Mouse (Mus musculus): ENCODE measurements around the gene Serinc4. TPM values are rescaled to one million over a fixed set of nuclear protein-coding genes. Genes with fewer than 3 reads are reported as not detected.

Serinc4 gene
- polyA plus RNA-seq, 1 experiment from 2014 or later = 0.68 TPM

DNA sequence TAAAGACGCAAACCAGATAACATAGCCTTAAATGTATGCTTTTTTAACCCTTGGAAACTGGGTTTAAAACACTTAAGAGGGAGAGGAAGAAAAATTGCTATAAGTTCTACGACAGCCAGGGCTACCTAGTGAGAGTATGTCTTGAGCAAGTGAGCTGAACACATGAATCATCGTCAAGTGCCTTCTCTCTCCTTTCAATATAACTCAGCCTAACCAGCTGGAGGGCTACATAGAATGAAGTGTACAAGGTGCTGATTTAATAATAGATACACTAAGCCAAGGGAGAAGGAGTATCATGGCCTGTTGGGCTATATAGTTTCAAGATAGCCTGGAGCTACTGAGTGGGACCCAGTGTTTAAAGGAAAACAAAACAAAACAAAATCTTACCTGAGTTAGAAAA lies 38.1 kb downstream of the Serinc4 start:
- ChIA-PET POLR2A (no interaction called here), CTCF (interaction anchor here (1.2 to 2.1 kb wide), 2 partner anchors 9 to 13 kb away, joined by 3 to 6 read pairs; no protein-coding TSS in a partner anchor)
- no peak for ATAC-seq
- no peak for DNase-seq (ENCODE audit: low read depth, low spot score)
- in situ Hi-C loops (cut with MboI; ENCODE audit: low pct_unique_long_range_greater_than_20kb) = no loop called here
- no peak for TF ChIP-seq CTCF (IDR thresholded peaks at IDR 0.05)
- H3K27me3 ChIP-seq = no peaks in the 10 kb centered on the region

DNA sequence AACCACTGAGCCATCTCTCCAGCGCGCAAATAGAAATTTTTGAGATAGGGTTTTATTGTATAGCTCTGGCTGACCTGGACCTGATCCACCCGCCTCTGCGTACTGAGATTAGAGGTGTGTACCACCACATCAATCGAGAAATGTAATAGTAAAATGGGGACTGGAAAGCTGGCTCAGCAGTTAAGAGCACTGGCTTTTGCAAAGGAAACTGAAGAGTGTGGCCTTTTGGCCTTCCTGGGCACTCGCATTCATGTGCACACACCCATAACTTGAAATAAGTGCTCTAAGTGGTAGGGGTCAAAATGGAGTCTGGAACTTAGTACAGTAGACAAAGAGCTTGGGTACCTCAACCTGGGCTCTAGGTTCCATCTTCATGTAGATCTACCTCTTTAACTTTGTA lies 40.2 kb downstream of the Serinc4 start:
- in situ Hi-C loops (cut with MboI; ENCODE audit: low pct_unique_long_range_greater_than_20kb) = no loop called here

DNA sequence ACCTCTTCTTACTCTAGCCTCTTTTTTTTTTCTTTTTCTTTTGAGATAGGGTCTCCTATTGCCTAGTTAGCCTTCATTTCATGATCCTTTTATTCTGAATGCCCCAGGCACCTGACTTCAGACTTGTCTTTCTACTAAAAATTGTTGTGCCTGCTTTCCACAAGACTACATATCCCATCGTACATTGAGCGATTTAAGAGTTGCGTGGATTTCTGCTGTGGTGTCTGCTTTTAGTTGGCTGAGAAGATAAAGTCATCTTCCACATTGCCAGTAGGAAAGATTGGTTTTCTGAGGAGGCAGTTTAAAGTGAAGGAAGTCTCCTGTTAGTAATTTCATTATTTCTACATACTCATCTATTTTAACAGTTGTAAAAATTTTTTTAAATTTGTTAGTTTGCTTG lies 41.0 kb downstream of the Serinc4 start:
- CTCF ChIA-PET = interaction anchor here (1.1 to 1.7 kb wide), 2 partner anchors 14 to 19 kb away, joined by 3 to 4 read pairs; no protein-coding TSS in a partner anchor
- no peak for TF ChIP-seq CTCF (IDR thresholded peaks at IDR 0.05)
- in situ Hi-C loops (cut with MboI; ENCODE audit: low pct_unique_long_range_greater_than_20kb) = no loop called here
- POLR2A ChIA-PET = no interaction called here
- no peak for DNase-seq (ENCODE audit: low read depth, low spot score)
- H3K27me3 ChIP-seq = no peaks in the 10 kb centered on the region
- ATAC-seq = no peak

More for the DNA sequence above, 40.2 kb downstream of the Serinc4 start:
- POLR2A ChIA-PET = no interaction called here
- DNase-seq (ENCODE audit: low read depth, low spot score) = no peak
- CTCF ChIA-PET = interaction anchor here (1.1 to 1.7 kb wide), 2 partner anchors 13 to 18 kb away, joined by 3 to 4 read pairs; no protein-coding TSS in a partner anchor
- ATAC-seq = no peak
- no peak for TF ChIP-seq CTCF (IDR thresholded peaks at IDR 0.05)
- no peaks in the 10 kb centered on the region for H3K27me3 ChIP-seq

DNA sequence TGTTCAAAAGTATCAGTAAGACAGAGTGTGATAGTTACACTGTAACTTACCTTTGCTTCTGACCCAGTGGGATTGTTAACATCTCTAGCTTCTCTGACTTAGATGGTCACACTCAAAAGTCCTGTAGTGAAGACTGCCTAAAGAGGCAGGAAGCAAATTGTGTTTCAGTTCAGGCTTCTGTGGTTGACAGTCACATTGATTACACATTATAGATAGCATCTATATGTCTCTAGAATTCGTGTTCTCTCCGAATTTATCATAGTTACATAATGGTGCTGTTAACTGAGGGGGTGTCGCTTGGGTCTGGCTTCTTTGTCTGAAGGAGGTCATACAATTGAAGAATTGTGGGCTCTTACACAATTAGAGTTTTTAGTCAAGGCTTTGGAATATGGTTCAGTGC lies 41.5 kb downstream of the Serinc4 start:
- no peaks in the 10 kb centered on the region for H3K27me3 ChIP-seq
- ATAC-seq = no peak
- TF ChIP-seq CTCF (IDR thresholded peaks at IDR 0.05) = no peak
- ChIA-PET POLR2A (no interaction called here), CTCF (interaction anchor here (0.6 kb wide), 1 partner anchor 8 kb away, joined by 3 read pairs; no protein-coding TSS in a partner anchor)
- in situ Hi-C loops (cut with MboI; ENCODE audit: low pct_unique_long_range_greater_than_20kb) = no loop called here
- DNase-seq (ENCODE audit: low read depth, low spot score) = no peak

DNA sequence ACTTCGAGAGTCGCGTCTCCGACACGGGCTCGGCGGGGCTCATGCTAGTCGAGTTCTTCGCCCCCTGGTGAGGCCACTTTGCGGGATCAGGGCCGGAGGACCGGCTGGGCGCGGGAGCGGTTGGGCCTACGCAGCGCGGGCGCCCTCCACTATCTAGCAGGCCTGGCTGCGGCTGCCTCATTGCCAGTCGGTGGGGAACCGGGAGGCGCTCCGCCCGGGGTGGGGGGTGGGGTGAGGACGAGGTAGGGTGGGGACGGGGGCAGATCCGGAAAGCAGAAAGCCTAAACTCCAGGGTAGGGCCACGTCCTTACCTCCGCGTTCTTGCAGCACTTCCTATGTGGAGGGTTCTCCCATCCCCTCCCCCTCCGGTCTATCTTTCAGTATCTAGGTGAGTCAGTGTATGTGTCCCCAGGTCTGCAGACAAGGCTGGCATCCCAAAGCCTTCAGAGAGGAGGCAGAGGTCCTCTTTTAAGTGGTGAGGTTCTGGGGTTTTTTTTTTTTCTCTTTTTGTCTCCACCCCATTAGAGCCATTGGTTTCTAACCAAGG lies 42.4 kb downstream of the Serinc4 start:
- DNase-seq (ENCODE audit: low read depth, low spot score) (peak; percentile 17), ATAC-seq (peak; percentile 31)
- TF ChIP-seq CTCF (IDR thresholded peaks at IDR 0.05) = no peak
- ChIA-PET POLR2A (interaction anchor here (0.8 kb wide), 1 partner anchor 60 kb away, joined by 5 read pairs; the partner anchor contains the start of gene Mfap1b), CTCF (interaction anchor here (0.6 to 3.0 kb wide), 4 partner anchors 9 to 61 kb away, joined by 3 to 13 read pairs (median 4); no protein-coding TSS in a partner anchor)
- in situ Hi-C loops (cut with MboI; ENCODE audit: low pct_unique_long_range_greater_than_20kb) = no loop called here
- no peaks in the 10 kb centered on the region for H3K27me3 ChIP-seq

DNA sequence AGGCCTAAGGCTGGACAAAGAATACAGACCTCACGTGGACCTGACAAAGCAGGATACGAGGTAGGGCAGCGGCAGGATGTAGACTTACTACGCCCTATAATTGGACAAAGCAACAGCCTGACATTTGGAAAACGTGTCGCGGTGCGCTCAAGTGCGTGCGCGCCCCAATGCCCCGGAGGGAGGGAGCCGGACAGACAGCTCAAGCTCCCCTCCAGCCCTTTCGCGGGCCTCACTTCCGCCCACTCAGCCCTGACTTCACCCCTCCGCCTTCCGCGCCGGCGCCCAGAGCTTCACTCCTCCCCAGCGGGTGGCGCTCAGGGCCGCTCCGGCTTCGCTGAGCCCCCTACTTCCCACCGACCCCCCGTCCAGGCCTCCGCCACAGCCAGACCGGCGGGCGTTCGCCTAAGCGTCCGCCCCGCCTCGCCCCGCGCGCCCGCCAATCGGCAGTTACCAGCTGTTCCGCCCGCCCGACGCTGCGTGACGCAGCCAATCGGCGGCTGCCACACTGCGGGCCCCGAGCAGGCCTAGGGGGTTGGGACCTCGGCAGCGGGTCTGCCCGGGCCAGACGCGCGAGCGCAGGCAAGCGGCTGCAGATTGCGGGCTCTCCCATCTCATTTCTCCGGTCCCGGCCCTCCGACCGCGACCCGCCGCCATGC lies 43.1 kb downstream of the Serinc4 start, which contains the start of the genes Pdia3 and Catsper2:
TSS of gene Pdia3 (plus strand) at position 389 of the 656 bp plus-strand sequence.
TSS of gene Catsper2 (minus strand) at position 406 of the 656 bp plus-strand sequence.
- POLR2A ChIA-PET = interaction anchor here (0.8 kb wide), 1 partner anchor 61 kb away, joined by 5 read pairs; the partner anchor contains the start of gene Mfap1b
- in situ Hi-C loops (cut with MboI; ENCODE audit: low pct_unique_long_range_greater_than_20kb) = no loop called here
- ATAC-seq = peak; percentile 98
- peak; percentile 64 for TF ChIP-seq CTCF (IDR thresholded peaks at IDR 0.05)
- no peaks in the 10 kb centered on the region for H3K27me3 ChIP-seq
- peak; percentile 57 for DNase-seq (ENCODE audit: low read depth, low spot score)
- CTCF ChIA-PET = interaction anchor here (0.7 to 3.0 kb wide), 4 partner anchors 11 to 60 kb away, joined by 3 to 13 read pairs (median 4); no protein-coding TSS in a partner anchor

DNA sequence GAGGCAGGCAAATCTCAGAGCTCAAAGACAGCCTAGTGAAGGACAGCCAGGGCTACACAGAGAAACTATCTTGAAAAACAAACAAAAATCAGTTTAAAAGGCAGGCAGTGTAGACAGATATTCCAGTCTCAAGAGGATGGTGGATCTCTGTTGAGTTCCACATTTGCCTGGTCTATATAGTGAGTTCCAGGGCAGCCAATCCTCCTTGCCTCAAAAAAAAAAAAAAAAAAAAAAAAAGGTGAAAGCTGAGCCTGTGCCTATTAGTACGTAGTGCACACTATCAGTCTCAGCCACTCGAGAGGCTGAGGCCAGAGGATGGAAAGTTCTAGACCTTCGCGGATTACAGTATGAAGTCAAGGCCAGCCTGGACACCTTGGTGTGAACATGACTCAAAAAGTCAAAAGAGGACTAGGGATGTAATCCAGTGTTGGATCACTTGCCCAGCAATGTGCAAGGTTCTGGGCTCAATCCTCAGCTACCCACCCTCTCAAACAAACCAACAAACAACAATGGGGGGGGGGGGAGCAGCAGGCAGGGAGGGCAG lies 43.7 kb downstream of the Serinc4 start:
- H3K27me3 ChIP-seq = no peaks in the 10 kb centered on the region
- ChIA-PET CTCF (interaction anchor here (0.7 to 3.0 kb wide), 4 partner anchors 12 to 60 kb away, joined by 3 to 13 read pairs (median 4); no protein-coding TSS in a partner anchor), POLR2A (interaction anchor here (0.6 to 1.0 kb wide), 2 partner anchors 15 to 61 kb away, joined by 3 to 4 read pairs; partner anchors contain the start of gene Mfap1b)
- in situ Hi-C loops (cut with MboI; ENCODE audit: low pct_unique_long_range_greater_than_20kb) = no loop called here
- no peak for DNase-seq (ENCODE audit: low read depth, low spot score)
- ATAC-seq = peak; percentile 0
- no peak for TF ChIP-seq CTCF (IDR thresholded peaks at IDR 0.05)

DNA sequence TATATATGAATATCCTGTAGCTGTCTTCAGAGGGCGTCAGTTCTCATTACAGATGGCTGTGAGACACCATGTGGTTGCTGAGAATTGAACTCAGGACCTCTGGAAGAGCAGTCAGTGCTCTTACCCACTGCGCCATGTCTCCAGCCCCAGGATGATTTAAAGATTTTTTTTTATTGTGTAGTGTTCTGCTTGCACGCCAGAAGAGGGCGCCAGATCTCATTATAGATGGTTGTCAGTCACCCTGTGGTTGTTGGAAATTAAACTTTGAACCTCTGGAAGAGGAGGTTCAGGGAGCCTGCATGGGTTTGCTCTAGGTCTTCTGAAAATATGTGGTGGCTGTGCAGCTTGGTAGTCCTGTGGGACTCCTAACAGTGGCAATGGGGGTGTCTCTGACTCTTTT lies 48.4 kb downstream of the Serinc4 start:
- peak; percentile 71 for TF ChIP-seq CTCF (IDR thresholded peaks at IDR 0.05)
- in situ Hi-C loops (cut with MboI; ENCODE audit: low pct_unique_long_range_greater_than_20kb) = loop anchor here (5.0 kb wide), 1 partner anchor 69 kb away; no protein-coding TSS in a partner anchor
- no peaks in the 10 kb centered on the region for H3K27me3 ChIP-seq
- ChIA-PET POLR2A (no interaction called here), CTCF (interaction anchor here (0.9 to 1.5 kb wide), 4 partner anchors 9 to 51 kb away, joined by 3 to 4 read pairs (median 4); partner anchors contain the start of gene Ckmt1)
- DNase-seq (ENCODE audit: low read depth, low spot score) (no peak), ATAC-seq (no peak)

DNA sequence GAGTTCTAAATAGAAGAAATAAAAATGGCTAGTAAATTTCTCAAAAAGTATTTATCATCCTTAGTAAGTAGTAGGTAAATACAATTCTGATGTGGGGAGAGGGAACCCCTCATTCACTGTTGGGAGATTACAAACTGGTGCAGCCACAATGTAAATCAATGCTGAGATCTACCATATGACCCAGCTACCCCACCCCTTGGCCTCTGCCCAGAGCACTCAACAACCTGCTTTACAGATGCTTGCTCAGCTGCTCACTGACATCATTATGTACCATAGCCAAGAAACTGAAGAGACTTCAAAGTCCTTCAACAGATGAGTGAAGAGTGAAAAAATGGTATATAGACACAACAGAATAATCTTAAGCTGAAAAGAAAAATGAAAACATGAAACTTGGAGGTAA lies 53.3 kb downstream of the Serinc4 start:
- ATAC-seq (no peak), DNase-seq (ENCODE audit: low read depth, low spot score) (no peak)
- in situ Hi-C loops (cut with MboI; ENCODE audit: low pct_unique_long_range_greater_than_20kb) = loop anchor here (5.0 kb wide), 1 partner anchor 216 kb away; no protein-coding TSS in a partner anchor
- H3K27me3 ChIP-seq = no peaks in the 10 kb centered on the region
- POLR2A ChIA-PET = no interaction called here
- CTCF ChIA-PET = no interaction called here
- TF ChIP-seq CTCF (IDR thresholded peaks at IDR 0.05) = no peak

DNA sequence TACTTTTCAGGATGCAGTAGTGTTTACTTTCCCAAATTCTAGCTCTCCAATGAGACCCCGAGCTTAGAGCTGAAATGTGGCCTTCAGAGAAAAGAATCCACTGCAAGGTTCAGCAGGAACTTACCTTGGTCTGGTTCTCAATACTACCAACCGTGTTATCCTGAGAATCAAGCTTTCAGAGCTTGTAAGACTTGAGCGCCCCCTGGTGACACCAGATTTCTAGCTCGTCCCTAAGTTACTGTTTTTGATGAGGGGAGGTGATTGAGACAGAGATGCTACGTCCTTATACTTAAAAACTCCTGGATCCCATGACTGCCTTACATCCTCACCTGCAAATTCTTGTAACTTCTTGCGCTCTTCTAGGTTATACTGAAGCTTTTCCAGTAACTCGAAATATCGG lies 60.0 kb downstream of the Serinc4 start:
- in situ Hi-C loops (cut with MboI; ENCODE audit: low pct_unique_long_range_greater_than_20kb) = no loop called here
- H3K27me3 ChIP-seq = no peaks in the 10 kb centered on the region
- CTCF ChIA-PET = interaction anchor here (0.7 to 2.3 kb wide), 9 partner anchors 11 to 50 kb away, joined by 3 to 13 read pairs (median 4); partner anchors contain the start of genes Catsper2 and Pdia3
- no peak for DNase-seq (ENCODE audit: low read depth, low spot score)
- POLR2A ChIA-PET = no interaction called here
- TF ChIP-seq CTCF (IDR thresholded peaks at IDR 0.05) = peak; percentile 71
- no peak for ATAC-seq

Other genes with a start within 250 kb of the Serinc4 start
- gene Trp53bp1, start 185.4 kb downstream of the Serinc4 start, polyA plus RNA-seq (2021) = 58.4 TPM
- gene Map1a, start 167.2 kb downstream of the Serinc4 start, polyA plus RNA-seq (2021) = 1.4 TPM
- gene Ppip5k1, start 101.4 kb downstream of the Serinc4 start, polyA plus RNA-seq (2021) = 48.5 TPM
- gene Ckmt1, start 99.1 kb downstream of the Serinc4 start, polyA plus RNA-seq (2021) = 3.1 TPM
- not detected for gene Strc, start 69.6 kb downstream of the Serinc4 start, polyA plus RNA-seq (2021)
- gene Pdia3, start 43.0 kb downstream of the Serinc4 start, polyA plus RNA-seq (2021) = 942 TPM
- gene Catsper2, start 43.0 kb downstream of the Serinc4 start, polyA plus RNA-seq (2021) = 2.2 TPM
- gene Ell3, start 12.5 kb downstream of the Serinc4 start, polyA plus RNA-seq (2021) = 1.6 TPM
- 667 TPM for gene Serf2, start 7.6 kb downstream of the Serinc4 start, polyA plus RNA-seq (2021)
- gene Hypk, start 3.5 kb downstream of the Serinc4 start, polyA plus RNA-seq (2021) = 11.3 TPM
- gene Mfap1b, start 17.3 kb upstream of the Serinc4 start, polyA plus RNA-seq (2021) = 35.3 TPM
- gene Mfap1a, start 49.9 kb upstream of the Serinc4 start, polyA plus RNA-seq (2021) = 31.4 TPM
- 9.1 TPM for gene Wdr76, start 49.9 kb upstream of the Serinc4 start, polyA plus RNA-seq (2021)